Mouse (Mus musculus) megakaryocyte, embryonic 14.5 days (primary cell): ENCODE data around the gene Olfr1138.

Experiments
- FLI1 ChIP-seq: IDR thresholded peaks from 2 replicates; pipeline ENCODE4 v1.6.1; 2012; ENCODE audit warnings: low read length, inconsistent platforms, mixed read lengths
- GATA1 ChIP-seq: IDR thresholded peaks from 3 replicates; pipeline ENCODE4 v1.6.1; 2012; ENCODE audit warnings: mixed read lengths, low read length, inconsistent platforms, borderline replicate concordance

- TF ChIP-seq FLI1 (no peak), GATA1 (no peak)
Observed at GRCm38 (mm10) chr2:87693847-87694246, 45.9 kb downstream of the Olfr1138 start, which contains the start of gene Olfr1136.
